In genomic region chr5:142810710-142811599, GRCm38 (mm10) we compare ENCODE assay signal across 9 mouse cellular contexts. TPM values are rescaled to one million over a fixed set of nuclear protein-coding genes. Genes with fewer than 3 reads are reported as not detected.
DNase-seq lines count a peak whose midpoint lies in the region; ATAC-seq and TF ChIP-seq lines count a peak whose summit lies in the region.
"Had no signal": no experiment of that assay in that cellular context is flagged by ENCODE, and none has a peak within 500 bp of the region (broad histone marks: within the 10 kb centered on the region; RNA-seq: fewer than 3 reads in every experiment).

No protein-coding gene starts in this region.

- peak overlapping the region; percentile 38 for H3K27ac ChIP-seq in heart, embryonic 12.5 days (ENCODE audit: poor library complexity, severe bottlenecking)
- no peak overlapping the region for H3K27ac ChIP-seq in ES-Bruce4 (ENCODE audit: insufficient read depth, low read length)
- H3K27ac ChIP-seq in forebrain, embryonic 14.5 days (ENCODE audit: low read depth, low read length): peak overlapping the region; percentile 44; the same call in 1 of the 2 replicates
- H3K27ac ChIP-seq in midbrain, embryonic 11.5 days (ENCODE audit: low read depth, low read length): no peak overlapping the region

- H3K4me1 ChIP-seq in heart, embryonic 12.5 days (replicated peaks): peaks cover 48% of the 10 kb centered on the region
- H3K4me1 ChIP-seq in ES-Bruce4 (ENCODE audit: control insufficient read depth, insufficient read depth, low read length): peaks cover 6% of the 10 kb centered on the region
- H3K4me1 ChIP-seq in forebrain, embryonic 14.5 days (ENCODE audit: control insufficient read depth, insufficient read depth, low read length): peaks cover 37% of the 10 kb centered on the region
- H3K4me1 ChIP-seq in midbrain, embryonic 11.5 days (ENCODE audit: control insufficient read depth, insufficient read depth, low read length): peaks cover 39% of the 10 kb centered on the region

- peak overlapping the region; percentile 89 for H3K4me2 ChIP-seq in heart, embryonic 12.5 days
- peak overlapping the region; percentile 99 for H3K4me2 ChIP-seq in forebrain, embryonic 14.5 days (ENCODE audit: low read length)
- H3K4me2 ChIP-seq in midbrain, embryonic 11.5 days: peak overlapping the region; percentile 90

- H3K4me3 ChIP-seq in heart, embryonic 12.5 days: peak overlapping the region; percentile 18
- H3K4me3 ChIP-seq in ES-Bruce4 (ENCODE audit: low read depth, low read length): peak overlapping the region; percentile 15; the same call in 1 of the 2 replicates
- peak overlapping the region; percentile 97 for H3K4me3 ChIP-seq in forebrain, embryonic 14.5 days (ENCODE audit: low read depth, low read length)
- H3K4me3 ChIP-seq in midbrain, embryonic 11.5 days (ENCODE audit: low read depth, low read length): peak overlapping the region; percentile 7; the same call in 1 of the 2 replicates

- no peak for DNase-seq in heart, postnatal 4 days
- no peak for DNase-seq in forebrain, embryonic 14.5 days (ENCODE audit: low spot score)
- DNase-seq in midbrain, embryonic 11.5 days (ENCODE audit: low spot score, missing footprints): peak; percentile 93
- DNase-seq in thymus, postnatal 36 days: no peak
- no peak for DNase-seq in retina, postnatal 1 day
- no peak for DNase-seq in adrenal gland, postnatal 4 days (ENCODE audit: low spot score in 2 of 2)
- DNase-seq: cerebellum, adult 11-12 months had no signal

- TF ChIP-seq CTCF in ES-Bruce4 (IDR thresholded peaks at IDR 0.05; ENCODE audit: low read depth, low read length): no peak

- no peak for ATAC-seq in heart, embryonic 12.5 days (ENCODE audit: insufficient number of reproducible peaks, low FRiP score)
- no peak for ATAC-seq in forebrain, embryonic 14.5 days
- ATAC-seq in midbrain, embryonic 11.5 days (ENCODE audit: low FRiP score): no peak

- peaks cover 33% of the 10 kb centered on the region for H3K36me3 ChIP-seq in heart, embryonic 12.5 days
- no peaks in the 10 kb centered on the region for H3K36me3 ChIP-seq in ES-Bruce4 (ENCODE audit: control insufficient read depth, insufficient read depth, low read length, poor library complexity, severe bottlenecking)
- peaks cover 76% of the 10 kb centered on the region for H3K36me3 ChIP-seq in forebrain, embryonic 14.5 days (ENCODE audit: control insufficient read depth, insufficient read depth, low read length)
- peaks cover 8% of the 10 kb centered on the region; the same call in 1 of the 2 replicates for H3K36me3 ChIP-seq in midbrain, embryonic 11.5 days (ENCODE audit: control insufficient read depth, insufficient read depth, low read length)

- WGBS in heart, embryonic 12.5 days: 34% methylated on average over 20 of the region's 20 CpGs
- 17% methylated on average over 20 of the region's 20 CpGs for WGBS in forebrain, embryonic 14.5 days
- WGBS in midbrain, embryonic 11.5 days: 11% methylated on average over 20 of the region's 20 CpGs

- TF ChIP-seq EP300 in ES-Bruce4 (IDR thresholded peaks at IDR 0.05; ENCODE audit: insufficient read depth, low read depth, low read length): no peak

- no peak for TF ChIP-seq POLR2A in ES-Bruce4 (IDR thresholded peaks at IDR 0.05; ENCODE audit: insufficient read depth, low read length)

- no peaks in the 10 kb centered on the region for H3K27me3 ChIP-seq in heart, embryonic 12.5 days (replicated peaks)
- H3K27me3 ChIP-seq in ES-Bruce4 (ENCODE audit: control insufficient read depth, insufficient read depth, low read length, poor library complexity, severe bottlenecking): peaks cover 14% of the 10 kb centered on the region
- no peaks in the 10 kb centered on the region for H3K27me3 ChIP-seq in forebrain, embryonic 14.5 days (replicated peaks; ENCODE audit: control insufficient read depth, insufficient read depth, low read length)
- no peaks in the 10 kb centered on the region for H3K27me3 ChIP-seq in midbrain, embryonic 11.5 days (ENCODE audit: control insufficient read depth, insufficient read depth, low read length)

- peak overlapping the region; percentile 49 for H3K9ac ChIP-seq in heart, embryonic 12.5 days
- no peak overlapping the region for H3K9ac ChIP-seq in ES-Bruce4 (ENCODE audit: low read depth, poor library complexity, severe bottlenecking)
- peak overlapping the region; percentile 100 for H3K9ac ChIP-seq in forebrain, embryonic 14.5 days (ENCODE audit: low read length)
- H3K9ac ChIP-seq in midbrain, embryonic 11.5 days (ENCODE audit: low read length): peak overlapping the region; percentile 41

- no peaks in the 10 kb centered on the region for H3K9me3 ChIP-seq in heart, embryonic 12.5 days (replicated peaks)
- no peaks in the 10 kb centered on the region for H3K9me3 ChIP-seq in ES-Bruce4 (replicated peaks; ENCODE audit: control insufficient read depth, insufficient read depth, low read length, poor library complexity, severe bottlenecking)
- no peaks in the 10 kb centered on the region for H3K9me3 ChIP-seq in forebrain, embryonic 14.5 days (replicated peaks; ENCODE audit: control insufficient read depth, low read length)
- H3K9me3 ChIP-seq in midbrain, embryonic 11.5 days (ENCODE audit: control insufficient read depth, low read length): no peaks in the 10 kb centered on the region

RNA-seq across cellular contexts. Expression of gene Tnrc18, which starts 6.5 kb away (rescaled TPM):
- polyA plus RNA-seq in heart, embryonic 12.5 days (2016; fragmentation: Nextera tagmentation; extraction: Ambion mirVana): 31.7 and 34.7 TPM in 2 replicates
- 100 to 1,000 TPM; 113 TPM for total RNA-seq in heart, postnatal 4 days (2021)
- 13.9 and 20.2 TPM in 2 replicates for polyA plus RNA-seq in ES-Bruce4 (2011; ENCODE audit: insufficient read depth, insufficient read length, low read depth, missing spikeins)
- 27.5 and 36.6 TPM in 2 replicates for polyA plus RNA-seq in forebrain, embryonic 14.5 days (2014; fragmentation: Nextera tagmentation; extraction: Ambion mirVana)
- 26.9 and 27.4 TPM in 2 replicates for polyA plus RNA-seq in midbrain, embryonic 11.5 days (2014; fragmentation: Nextera tagmentation; extraction: Ambion mirVana)
- total RNA-seq in adrenal gland, postnatal 4 days (2021): 100 to 1,000 TPM; 149 to 153 TPM

Comparison
In these comparisons a context has a peak if more than half of its experiments do, and no peak if none do; other contexts are left out.
1. H3K27ac ChIP-seq: peak in heart, embryonic 12.5 days (single experiment) and forebrain, embryonic 14.5 days (single experiment); none in ES-Bruce4 (single experiment) and midbrain, embryonic 11.5 days (single experiment).
2. H3K4me3 ChIP-seq: peak in every context shown above with its lines; median percentile 97 in forebrain, embryonic 14.5 days; 18 in heart, embryonic 12.5 days; 15 in ES-Bruce4; 7 in midbrain, embryonic 11.5 days.
3. Peak in every context shown above with its lines, with median percentiles within 50 percentile points of each other: H3K4me2 ChIP-seq.